Mouse (Mus musculus) cortical plate, adult 2 months (tissue): ENCODE data around the gene Vasn.

Experiments used
- CTCF ChIP-seq: fragments of 200-500 bp; IDR thresholded peaks from 2 replicates; pipeline ENCODE4 v1.5.1; 2011; ENCODE audit warnings: mild to moderate bottlenecking, control low read depth, low read length; ENCODE audit not compliant: insufficient read depth; ENCODE audit errors: extremely low read depth
- POLR2A ChIP-seq: fragments of 200-500 bp; IDR thresholded peaks from 2 replicates; pipeline ENCODE4 v1.6.1; 2011; ENCODE audit warnings: mild to moderate bottlenecking, low read length, control low read depth; ENCODE audit not compliant: insufficient read depth; ENCODE audit errors: extremely low read depth

- TF ChIP-seq CTCF (no peak), POLR2A (no peak)
Measured at GRCm38 (mm10) chr16:4611193-4611592, 28.5 kb upstream of the Vasn start.
